Mouse (Mus musculus): Measurements from ENCODE around the gene Ttll8. TPM values are rescaled to one million over a fixed set of nuclear protein-coding genes. Genes with fewer than 3 reads are reported as not detected.

The Ttll8 gene
- polyA plus RNA-seq, 1 experiment from 2014 or later: not detected

GRCm38 (mm10) chr15:88889032-88889431, 65.2 kb downstream of the Ttll8 start:
- no peak overlapping the region for H3K4me2 ChIP-seq (replicated peaks; ENCODE audit: low read depth, low read length)
- H3K27ac ChIP-seq (ENCODE audit: low read length): no peak overlapping the region
- 83% methylated on average over 3 of the region's 3 CpGs for WGBS
- no peaks in the 10 kb centered on the region for H3K4me1 ChIP-seq (ENCODE audit: control insufficient read depth, insufficient read depth, low read length)
- no peaks in the 10 kb centered on the region for H3K9me3 ChIP-seq (ENCODE audit: control insufficient read depth, low read depth, low read length)
- no peak overlapping the region for H3K4me3 ChIP-seq (ENCODE audit: low read depth, low read length)
- no peak overlapping the region for H3K9ac ChIP-seq (replicated peaks; ENCODE audit: low read depth, low read length)
- H3K27me3 ChIP-seq (ENCODE audit: control insufficient read depth, insufficient read depth, low read length): no peaks in the 10 kb centered on the region
- ATAC-seq (ENCODE audit: insufficient number of reproducible peaks, insufficient read depth, low FRiP score, low read depth): no peak
- H3K36me3 ChIP-seq (ENCODE audit: control insufficient read depth, insufficient read depth, low read length): no peaks in the 10 kb centered on the region

- Histone ChIP-seq H3K36me3 (ENCODE audit: control insufficient read depth, insufficient read depth, low read length) (no peaks in the 10 kb centered on the region), H3K9me3 (ENCODE audit: control insufficient read depth, low read depth, low read length) (no peaks in the 10 kb centered on the region), H3K4me1 (ENCODE audit: control insufficient read depth, insufficient read depth, low read length) (no peaks in the 10 kb centered on the region), H3K27ac (ENCODE audit: low read length) (no peak overlapping the region), H3K9ac (replicated peaks; ENCODE audit: low read depth, low read length) (no peak overlapping the region), H3K27me3 (ENCODE audit: control insufficient read depth, insufficient read depth, low read length) (no peaks in the 10 kb centered on the region), H3K4me3 (ENCODE audit: low read depth, low read length) (no peak overlapping the region), H3K4me2 (replicated peaks; ENCODE audit: low read depth, low read length) (no peak overlapping the region)
- no peak for ATAC-seq (ENCODE audit: insufficient number of reproducible peaks, insufficient read depth, low FRiP score, low read depth)
- 70% methylated on average over 6 of the region's 6 CpGs for WGBS
Observed at GRCm38 (mm10) chr15:88885376-88885775, 68.8 kb downstream of the Ttll8 start.

GRCm38 (mm10) chr15:88883342-88883741, 70.9 kb downstream of the Ttll8 start:
- H3K4me1 ChIP-seq (ENCODE audit: control insufficient read depth, insufficient read depth, low read length): no peaks in the 10 kb centered on the region
- no peak overlapping the region for H3K4me3 ChIP-seq (ENCODE audit: low read depth, low read length)
- ATAC-seq (ENCODE audit: insufficient number of reproducible peaks, insufficient read depth, low FRiP score, low read depth): no peak
- no peak overlapping the region for H3K9ac ChIP-seq (replicated peaks; ENCODE audit: low read depth, low read length)
- H3K4me2 ChIP-seq (replicated peaks; ENCODE audit: low read depth, low read length): no peak overlapping the region
- H3K36me3 ChIP-seq (ENCODE audit: control insufficient read depth, insufficient read depth, low read length): no peaks in the 10 kb centered on the region
- no peaks in the 10 kb centered on the region for H3K27me3 ChIP-seq (ENCODE audit: control insufficient read depth, insufficient read depth, low read length)
- H3K9me3 ChIP-seq (ENCODE audit: control insufficient read depth, low read depth, low read length): no peaks in the 10 kb centered on the region
- H3K27ac ChIP-seq (ENCODE audit: low read length): no peak overlapping the region
- 82% methylated on average over 9 of the region's 9 CpGs for WGBS

GRCm38 (mm10) chr15:88882851-88883250, 71.4 kb downstream of the Ttll8 start:
- H3K27ac ChIP-seq (ENCODE audit: low read length): no peak overlapping the region
- H3K4me2 ChIP-seq (replicated peaks; ENCODE audit: low read depth, low read length): no peak overlapping the region
- no peak overlapping the region for H3K9ac ChIP-seq (replicated peaks; ENCODE audit: low read depth, low read length)
- 71% methylated on average over 4 of the region's 4 CpGs for WGBS
- no peaks in the 10 kb centered on the region for H3K4me1 ChIP-seq (ENCODE audit: control insufficient read depth, insufficient read depth, low read length)
- no peaks in the 10 kb centered on the region for H3K27me3 ChIP-seq (ENCODE audit: control insufficient read depth, insufficient read depth, low read length)
- H3K36me3 ChIP-seq (ENCODE audit: control insufficient read depth, insufficient read depth, low read length): no peaks in the 10 kb centered on the region
- H3K9me3 ChIP-seq (ENCODE audit: control insufficient read depth, low read depth, low read length): no peaks in the 10 kb centered on the region
- no peak for ATAC-seq (ENCODE audit: insufficient number of reproducible peaks, insufficient read depth, low FRiP score, low read depth)
- no peak overlapping the region for H3K4me3 ChIP-seq (ENCODE audit: low read depth, low read length)

GRCm38 (mm10) chr15:88881253-88882044, 72.8 kb downstream of the Ttll8 start:
- no peaks in the 10 kb centered on the region for H3K9me3 ChIP-seq (ENCODE audit: control insufficient read depth, low read depth, low read length)
- no peaks in the 10 kb centered on the region for H3K36me3 ChIP-seq (ENCODE audit: control insufficient read depth, insufficient read depth, low read length)
- no peak for ATAC-seq (ENCODE audit: insufficient number of reproducible peaks, insufficient read depth, low FRiP score, low read depth)
- 56% methylated on average over 22 of the region's 22 CpGs for WGBS
- H3K27me3 ChIP-seq (ENCODE audit: control insufficient read depth, insufficient read depth, low read length): no peaks in the 10 kb centered on the region
- no peak overlapping the region for H3K4me3 ChIP-seq (ENCODE audit: low read depth, low read length)
- H3K27ac ChIP-seq (ENCODE audit: low read length): no peak overlapping the region
- no peak overlapping the region for H3K9ac ChIP-seq (replicated peaks; ENCODE audit: low read depth, low read length)
- no peak overlapping the region for H3K4me2 ChIP-seq (replicated peaks; ENCODE audit: low read depth, low read length)
- no peaks in the 10 kb centered on the region for H3K4me1 ChIP-seq (ENCODE audit: control insufficient read depth, insufficient read depth, low read length)

GRCm38 (mm10) chr15:88877021-88877400, 77.2 kb downstream of the Ttll8 start:
- no peak overlapping the region for H3K4me2 ChIP-seq (replicated peaks; ENCODE audit: low read depth, low read length)
- no peaks in the 10 kb centered on the region for H3K36me3 ChIP-seq (ENCODE audit: control insufficient read depth, insufficient read depth, low read length)
- no peak overlapping the region for H3K4me3 ChIP-seq (ENCODE audit: low read depth, low read length)
- no peaks in the 10 kb centered on the region for H3K4me1 ChIP-seq (ENCODE audit: control insufficient read depth, insufficient read depth, low read length)
- H3K27ac ChIP-seq (ENCODE audit: low read length): no peak overlapping the region
- H3K9ac ChIP-seq (replicated peaks; ENCODE audit: low read depth, low read length): no peak overlapping the region
- no peak for ATAC-seq (ENCODE audit: insufficient number of reproducible peaks, insufficient read depth, low FRiP score, low read depth)
- no peaks in the 10 kb centered on the region for H3K9me3 ChIP-seq (ENCODE audit: control insufficient read depth, low read depth, low read length)
- 81% methylated on average over 10 of the region's 10 CpGs for WGBS
- no peaks in the 10 kb centered on the region for H3K27me3 ChIP-seq (ENCODE audit: control insufficient read depth, insufficient read depth, low read length)

- H3K9me3 ChIP-seq (ENCODE audit: control insufficient read depth, low read depth, low read length): no peaks in the 10 kb centered on the region
- no peak overlapping the region for H3K4me3 ChIP-seq (ENCODE audit: low read depth, low read length)
- 13% methylated on average over 28 of the region's 28 CpGs for WGBS
- no peak overlapping the region for H3K9ac ChIP-seq (replicated peaks; ENCODE audit: low read depth, low read length)
- H3K27ac ChIP-seq (ENCODE audit: low read length): no peak overlapping the region
- no peak overlapping the region; the same call in 1 of the 2 replicates for H3K4me2 ChIP-seq (replicated peaks; ENCODE audit: low read depth, low read length)
- 0 out of 2 replicates have a peak, but pooled peaks have one; percentile 19 for ATAC-seq (ENCODE audit: insufficient number of reproducible peaks, insufficient read depth, low FRiP score, low read depth)
- no peaks in the 10 kb centered on the region for H3K27me3 ChIP-seq (ENCODE audit: control insufficient read depth, insufficient read depth, low read length)
- no peaks in the 10 kb centered on the region for H3K4me1 ChIP-seq (ENCODE audit: control insufficient read depth, insufficient read depth, low read length)
- no peaks in the 10 kb centered on the region for H3K36me3 ChIP-seq (ENCODE audit: control insufficient read depth, insufficient read depth, low read length)
Observed at GRCm38 (mm10) chr15:88876155-88877020, 77.8 kb downstream of the Ttll8 start.

- Histone ChIP-seq H3K9me3 (ENCODE audit: control insufficient read depth, low read depth, low read length) (no peaks in the 10 kb centered on the region), H3K9ac (replicated peaks; ENCODE audit: low read depth, low read length) (no peak overlapping the region), H3K4me2 (replicated peaks; ENCODE audit: low read depth, low read length) (no peak overlapping the region; the same call in 1 of the 2 replicates), H3K27me3 (ENCODE audit: control insufficient read depth, insufficient read depth, low read length) (no peaks in the 10 kb centered on the region), H3K27ac (ENCODE audit: low read length) (no peak overlapping the region), H3K36me3 (ENCODE audit: control insufficient read depth, insufficient read depth, low read length) (no peaks in the 10 kb centered on the region), H3K4me3 (ENCODE audit: low read depth, low read length) (no peak overlapping the region), H3K4me1 (ENCODE audit: control insufficient read depth, insufficient read depth, low read length) (no peaks in the 10 kb centered on the region)
- ATAC-seq (ENCODE audit: insufficient number of reproducible peaks, insufficient read depth, low FRiP score, low read depth): 0 out of 2 replicates have a peak, but pooled peaks have one; percentile 42
- 40% methylated on average over 10 of the region's 10 CpGs for WGBS
Observed at GRCm38 (mm10) chr15:88875625-88876081, 78.6 kb downstream of the Ttll8 start.
